Mouse (Mus musculus) heart, adult 2 months (tissue): Measurements from ENCODE around the gene Adh1.

Experiments used
- CTCF ChIP-seq: fragments of 200-600 bp; IDR thresholded peaks from 2 replicates; pipeline ENCODE4 v1.8.1; 2022; ENCODE audit warnings: antibody characterized with exemption, mild to moderate bottlenecking, moderate library complexity
- EP300 ChIP-seq: fragments of 200-500 bp; IDR thresholded peaks from 2 replicates; pipeline ENCODE4 v1.6.1; 2011; ENCODE audit warnings: low read depth, low read length, control low read depth; ENCODE audit not compliant: insufficient read depth
- POLR2A ChIP-seq: fragments of 200-500 bp; IDR thresholded peaks from 2 replicates; pipeline ENCODE4 v1.6.1; 2011; ENCODE audit warnings: mild to moderate bottlenecking, low read depth, low read length, control low read depth; ENCODE audit not compliant: insufficient read depth

GRCm38 (mm10) chr3:138227782-138228181, 33.0 kb upstream of the Adh1 start:
- no peak for TF ChIP-seq POLR2A
- no peak for TF ChIP-seq EP300
- no peak for TF ChIP-seq CTCF
